Mouse (Mus musculus) lung, postnatal 0 days (tissue): ENCODE measurements at regions not wholly inside any gene's neighbourhood (a gene's known extent, or its start where the extent isn't known, plus 50 kb on each side); places are given as distances from the start of the nearest gene placed in this dataset.

Source experiments
- ATAC-seq: fragments of 200-750 bp; cut with Nextera tagmentation; 2 replicates; pipeline ENCODE4 v1.8.0; 2017; ENCODE audit warnings: moderate library complexity
- DNase-seq: peaks from one replicate; pipeline ENCODE4 v3.0.0-alpha.2; 2016; ENCODE audit warnings: low spot score
- H3K27ac ChIP-seq: fragments of 300-500 bp; sonication (generic); 2 replicates; pipeline ENCODE4 v1.5.1; 2014; ENCODE audit warnings: antibody characterized with exemption, mild to moderate bottlenecking, low read length, mixed read lengths
- H3K27me3 ChIP-seq: fragments of 300-500 bp; sonication (generic); replicated peaks from 2 replicates; pipeline ENCODE4 v1.6.1; 2014; ENCODE audit warnings: low read length, mixed read lengths; ENCODE audit not compliant: insufficient read depth
- H3K36me3 ChIP-seq: fragments of 300-500 bp; sonication (generic); 2 replicates; pipeline ENCODE4 v1.6.1; 2014; ENCODE audit warnings: low read length, mixed read lengths; ENCODE audit not compliant: insufficient read depth
- H3K4me1 ChIP-seq: fragments of 300-500 bp; sonication (generic); 2 replicates; pipeline ENCODE4 v1.6.1; 2014; ENCODE audit warnings: antibody characterized with exemption, low read depth, low read length, mixed read lengths; ENCODE audit not compliant: insufficient read depth
- H3K4me2 ChIP-seq: fragments of 300-500 bp; sonication (generic); replicated peaks from 2 replicates; pipeline ENCODE4 v1.6.1; 2014; ENCODE audit warnings: low read depth, mild to moderate bottlenecking, low read length, moderate library complexity, mixed read lengths
- H3K4me3 ChIP-seq: fragments of 300-500 bp; sonication (generic); 2 replicates; pipeline ENCODE4 v1.5.1; 2014; ENCODE audit warnings: low read depth, low read length
- H3K9ac ChIP-seq: fragments of 300-500 bp; sonication (generic); replicated peaks from 2 replicates; pipeline ENCODE4 v1.6.1; 2014; ENCODE audit warnings: low read depth, mild to moderate bottlenecking
- H3K9me3 ChIP-seq: fragments of 300-500 bp; sonication (generic); 2 replicates; pipeline ENCODE4 v1.6.1; 2016; ENCODE audit warnings: low read length, mixed read lengths
- CTCF ChIP-seq: IDR thresholded peaks from 2 replicates; pipeline ENCODE4 v1.5.1; 2016; ENCODE audit warnings: antibody characterized with exemption, mild to moderate bottlenecking
- EP300 ChIP-seq: IDR thresholded peaks from 2 replicates; pipeline ENCODE4 v1.6.1; 2016; ENCODE audit warnings: antibody characterized with exemption, mild to moderate bottlenecking, control low read depth
- WGBS: fragments of 180-500 bp; shearing (Covaris S2); extraction: QIAGEN DNeasy Blood & Tissue Kit; methylation state at CpG from one replicate; pipeline ENCODE4 v1.1.7; 2014; 5-methylcytosine and 5-hydroxymethylcytosine counted together

- no peak for ATAC-seq
- no peaks in the 10 kb centered on the region for H3K36me3 ChIP-seq
- H3K4me1 ChIP-seq, result no peaks in the 10 kb centered on the region
- H3K9me3 ChIP-seq, result no peaks in the 10 kb centered on the region
- no peak overlapping the region for H3K4me2 ChIP-seq
- H3K4me3 ChIP-seq, result no peak overlapping the region
- WGBS, result 63% methylated on average over 6 of the region's 6 CpGs
- no peak for DNase-seq
- H3K27ac ChIP-seq, result no peak overlapping the region
- no peaks in the 10 kb centered on the region for H3K27me3 ChIP-seq
- TF ChIP-seq EP300, result no peak
- TF ChIP-seq CTCF, result no peak
- no peak overlapping the region for H3K9ac ChIP-seq
Measured at GRCm38 (mm10) chr3:34173416-34174097, 92.4 kb upstream of the Dnajc19 start.

GRCm38 (mm10) chr3:34172899-34173298 is 91.8 kb upstream of the Dnajc19 start:
- no peaks in the 10 kb centered on the region for H3K4me1 ChIP-seq
- 75% methylated on average over 4 of the region's 4 CpGs for WGBS
- no peak overlapping the region for H3K4me2 ChIP-seq
- H3K27me3 ChIP-seq, result no peaks in the 10 kb centered on the region
- no peaks in the 10 kb centered on the region for H3K9me3 ChIP-seq
- no peaks in the 10 kb centered on the region for H3K36me3 ChIP-seq
- H3K4me3 ChIP-seq, result no peak overlapping the region
- no peak for TF ChIP-seq EP300
- no peak for TF ChIP-seq CTCF
- H3K9ac ChIP-seq, result no peak overlapping the region
- no peak overlapping the region for H3K27ac ChIP-seq
- ATAC-seq (no peak), DNase-seq (no peak)

- Histone ChIP-seq H3K4me1 (no peaks in the 10 kb centered on the region), H3K27ac (no peak overlapping the region), H3K27me3 (no peaks in the 10 kb centered on the region), H3K4me2 (no peak overlapping the region), H3K36me3 (no peaks in the 10 kb centered on the region), H3K4me3 (no peak overlapping the region), H3K9me3 (no peaks in the 10 kb centered on the region), H3K9ac (no peak overlapping the region)
- TF ChIP-seq EP300 (no peak), CTCF (no peak)
- WGBS, result 70% methylated on average over 6 of the region's 6 CpGs
- ATAC-seq (no peak), DNase-seq (no peak)
Measured at GRCm38 (mm10) chr3:34171893-34172292, 90.8 kb upstream of the Dnajc19 start.

GRCm38 (mm10) chr3:34168087-34168486 is 87.0 kb upstream of the Dnajc19 start:
- Histone ChIP-seq H3K27ac (no peak overlapping the region), H3K27me3 (no peaks in the 10 kb centered on the region), H3K9ac (no peak overlapping the region), H3K4me1 (no peaks in the 10 kb centered on the region), H3K36me3 (no peaks in the 10 kb centered on the region), H3K9me3 (no peaks in the 10 kb centered on the region), H3K4me3 (no peak overlapping the region), H3K4me2 (no peak overlapping the region)
- 80% methylated on average over 1 of the region's 1 CpGs for WGBS
- DNase-seq, result no peak
- ATAC-seq, result no peak
- no peak for TF ChIP-seq CTCF
- no peak for TF ChIP-seq EP300

- ATAC-seq, result no peak
- Histone ChIP-seq H3K9ac (no peak overlapping the region), H3K4me3 (no peak overlapping the region), H3K27ac (no peak overlapping the region), H3K4me2 (no peak overlapping the region), H3K27me3 (no peaks in the 10 kb centered on the region), H3K4me1 (no peaks in the 10 kb centered on the region), H3K36me3 (no peaks in the 10 kb centered on the region), H3K9me3 (no peaks in the 10 kb centered on the region)
- WGBS, result 37% methylated on average over 2 of the region's 2 CpGs
- TF ChIP-seq CTCF (no peak), EP300 (no peak)
- no peak for DNase-seq
Measured at GRCm38 (mm10) chr3:34150036-34150435, 68.9 kb upstream of the Dnajc19 start.

- Histone ChIP-seq H3K36me3 (no peaks in the 10 kb centered on the region), H3K4me1 (no peaks in the 10 kb centered on the region), H3K9ac (no peak overlapping the region), H3K27me3 (no peaks in the 10 kb centered on the region), H3K4me3 (no peak overlapping the region), H3K4me2 (no peak overlapping the region), H3K9me3 (no peaks in the 10 kb centered on the region), H3K27ac (no peak overlapping the region)
- DNase-seq, result no peak
- ATAC-seq, result no peak
- WGBS, result 55% methylated on average over 2 of the region's 2 CpGs
- TF ChIP-seq EP300 (no peak), CTCF (no peak)
Measured at GRCm38 (mm10) chr3:34143652-34144051, 62.5 kb upstream of the Dnajc19 start.

- no peaks in the 10 kb centered on the region for H3K9me3 ChIP-seq
- H3K27me3 ChIP-seq, result no peaks in the 10 kb centered on the region
- 81% methylated on average over 9 of the region's 9 CpGs for whole genome bisulfite sequencing
- no peak overlapping the region for H3K4me2 ChIP-seq
- H3K36me3 ChIP-seq, result no peaks in the 10 kb centered on the region
- H3K27ac ChIP-seq, result no peak overlapping the region
- TF ChIP-seq EP300, result no peak
- no peak for TF ChIP-seq CTCF
- no peak overlapping the region for H3K4me3 ChIP-seq
- H3K9ac ChIP-seq, result no peak overlapping the region
- no peaks in the 10 kb centered on the region for H3K4me1 ChIP-seq
- ATAC-seq (no peak), DNase-seq (no peak)
Measured at GRCm38 (mm10) chr3:34139227-34139626, 58.1 kb upstream of the Dnajc19 start.
